Mouse (Mus musculus) layer of hippocampus, adult 18-20 months (tissue): ENCODE measurements around the gene Ino80. TPM values are rescaled to one million over a fixed set of nuclear protein-coding genes. Genes with fewer than 3 reads are reported as not detected.
"Not testable (repeated sequence)": the region's sequence is repeated elsewhere in the genome, so short reads cannot be mapped to it uniquely, and the experiment has no call there.

Source experiments
- DNase-seq, 2 experiments: peaks; one replicate each; pipeline ENCODE4 v3.0.0; 2022; ENCODE audit warnings: low spot score in 2 of 2
- long read RNA-seq: library from polyadenylated mRNA; stranded (forward); transcript quantifications from one replicate; pipeline ENCODE4 v2.0.0, GENCODE M21; 2021
- total RNA-seq, 2 experiments: library from RNA; stranded (reverse); gene quantifications; 2 replicates each; pipeline ENCODE4 v1.2.3; 2021

Gene Ino80
- total RNA-seq = 10 to 100 TPM; 17.8 to 18.9 TPM
- long read RNA-seq, full-length matches to known transcripts = 1 of 4 reads
- long read RNA-seq, partial matches to known transcripts = 0 of 4 reads
- long read RNA-seq, other reads (novel, unspliced or antisense) = 3 of 4 reads

DNA sequence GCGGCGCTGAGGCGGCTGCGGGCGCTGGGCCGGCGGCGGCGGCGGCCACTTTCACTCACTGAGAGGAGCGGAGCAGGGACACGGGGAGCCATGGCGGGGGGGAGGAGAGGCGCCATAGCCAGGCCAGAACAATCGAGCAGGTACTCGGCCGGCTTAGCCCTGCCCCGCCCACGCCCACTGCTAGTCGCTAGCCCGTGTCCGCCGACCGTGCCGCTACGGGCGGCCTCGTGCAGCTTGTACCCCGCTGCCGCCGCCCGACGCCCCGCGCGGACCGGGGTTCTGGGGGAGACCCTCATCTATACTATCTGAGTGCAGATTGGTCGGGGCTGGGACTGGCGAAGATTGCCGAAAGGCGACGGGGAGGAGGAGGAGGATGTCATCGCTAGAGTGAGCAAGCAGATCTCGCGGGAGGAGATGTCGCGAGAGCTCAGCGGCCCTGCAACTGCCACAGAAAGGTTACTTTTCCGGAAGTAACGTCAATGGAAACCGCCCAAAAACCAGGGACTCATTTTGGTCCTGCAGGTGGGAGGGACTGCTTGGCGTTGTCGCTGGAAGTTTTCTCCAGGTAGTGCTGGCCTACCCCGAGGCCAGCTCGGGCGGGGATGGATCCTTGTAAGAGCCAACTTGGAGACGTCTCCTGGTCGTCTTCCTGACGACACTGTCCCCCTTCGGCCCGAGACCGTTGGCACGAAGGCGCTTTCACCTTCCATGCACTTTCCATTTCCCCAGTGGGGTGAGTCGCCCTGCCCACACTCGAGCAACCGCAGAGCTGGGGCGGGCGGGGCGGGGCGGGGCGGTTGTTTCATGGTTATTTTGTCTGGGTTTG lies at the start of gene Ino80:
Gene Ino80, minus strand, starts transcription at position 117 of the 826 bp plus-strand sequence.
- peak; percentile 98 to 99 for DNase-seq

DNA sequence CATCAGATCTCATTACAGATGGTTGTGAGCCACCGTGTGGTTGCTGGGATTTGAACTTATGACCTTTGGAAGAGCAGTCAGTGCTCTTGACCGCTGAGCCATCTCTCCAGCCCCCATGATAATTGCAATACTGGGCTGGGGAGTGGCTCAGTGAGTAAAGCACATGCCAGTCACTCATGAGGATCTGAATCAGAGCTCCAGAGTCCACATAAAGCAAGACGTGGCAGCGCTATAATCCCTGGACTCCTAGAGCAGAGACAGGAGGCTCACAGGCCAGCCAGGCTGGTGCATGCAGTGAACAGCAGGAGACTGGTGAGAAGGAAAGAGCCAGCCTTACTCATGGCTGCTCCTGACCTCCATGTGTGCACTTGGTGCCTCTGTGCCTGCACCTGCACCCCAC lies 47.9 kb upstream of the Ino80 start:
- no peak for DNase-seq

DNA sequence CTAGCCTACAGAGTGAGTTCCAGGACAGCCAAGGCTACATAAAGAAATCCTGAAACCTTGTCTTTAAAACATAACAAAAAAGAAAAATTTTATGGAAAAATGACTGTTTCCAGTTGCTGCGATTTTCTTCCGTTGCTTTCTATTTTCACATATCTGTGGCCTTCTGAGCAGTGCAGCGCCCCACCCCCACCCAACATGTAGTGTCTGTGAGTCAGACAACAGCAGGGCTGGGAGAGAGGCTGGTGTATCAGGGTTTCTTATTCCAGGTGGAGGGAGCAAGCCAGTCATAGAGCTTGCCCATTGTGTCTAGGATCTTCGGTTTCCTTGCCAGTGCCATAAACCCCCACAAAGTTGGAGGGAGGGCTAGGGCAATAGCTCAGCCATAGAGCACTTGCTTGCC lies 46.3 kb upstream of the Ino80 start:
- DNase-seq = no peak

DNA sequence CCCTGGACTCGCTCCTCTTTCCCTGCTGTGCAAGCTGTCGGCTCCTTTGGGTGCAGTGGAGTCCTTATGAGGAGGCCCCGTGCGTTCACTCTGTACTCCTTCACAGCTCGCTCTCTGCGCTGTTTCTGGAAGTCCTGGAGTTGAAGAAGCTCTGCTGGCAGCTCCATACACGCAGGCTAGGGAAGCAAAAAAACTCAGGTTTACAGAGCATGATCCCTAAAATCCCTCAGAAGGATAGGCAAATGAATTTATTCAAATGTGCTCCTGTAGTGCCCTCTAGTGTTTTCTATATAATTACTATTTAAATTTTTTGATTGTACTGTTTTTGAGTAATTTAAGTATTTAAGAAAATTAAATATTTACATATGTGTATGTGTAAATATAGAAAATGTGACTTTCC lies 43.1 kb upstream of the Ino80 start:
- DNase-seq = peak in 1 of 2 experiments; percentile 18

DNA sequence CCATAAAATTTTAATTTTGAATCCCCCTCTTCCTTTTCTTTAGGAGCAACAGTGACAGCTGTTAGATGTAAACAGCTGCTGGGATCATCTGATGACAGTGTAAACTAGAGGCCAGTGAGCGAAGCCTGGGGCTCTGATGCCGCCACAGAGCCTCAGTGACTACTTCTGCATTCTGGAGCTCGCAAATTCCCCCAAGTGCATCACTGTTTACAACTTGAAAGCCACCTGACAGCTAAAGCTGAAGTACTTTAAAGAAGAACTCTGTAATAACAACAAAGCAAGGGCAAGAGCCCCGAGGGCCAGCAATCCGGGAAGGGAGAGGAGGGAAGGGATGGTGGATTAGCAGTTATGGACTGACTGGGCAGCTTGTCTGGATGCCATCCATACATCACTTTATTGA lies 39.3 kb upstream of the Ino80 start:
- no peak for DNase-seq

DNA sequence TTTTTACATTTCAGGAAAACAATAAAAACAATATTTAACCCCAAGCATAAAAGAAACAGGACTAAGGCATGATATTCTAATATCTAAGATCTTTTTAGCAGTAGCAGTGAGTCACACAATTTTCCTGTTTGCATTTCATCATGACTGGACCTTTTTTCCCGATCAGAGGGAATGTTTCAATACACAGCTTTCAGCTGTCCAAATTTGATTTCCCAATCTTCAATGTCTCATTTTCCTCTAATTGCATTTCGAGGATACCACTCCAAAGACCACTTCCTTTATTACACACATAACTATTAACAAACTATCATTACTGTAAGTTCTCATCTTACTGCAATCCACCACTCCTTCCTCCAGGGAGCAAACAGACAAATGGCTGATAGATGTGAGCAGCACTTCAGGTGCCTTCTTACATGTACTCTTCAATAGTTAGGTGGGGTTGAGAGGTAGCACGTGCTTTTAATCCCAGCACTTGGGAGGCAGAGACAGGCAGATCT lies 36.6 kb upstream of the Ino80 start:
- no peak for DNase-seq

DNA sequence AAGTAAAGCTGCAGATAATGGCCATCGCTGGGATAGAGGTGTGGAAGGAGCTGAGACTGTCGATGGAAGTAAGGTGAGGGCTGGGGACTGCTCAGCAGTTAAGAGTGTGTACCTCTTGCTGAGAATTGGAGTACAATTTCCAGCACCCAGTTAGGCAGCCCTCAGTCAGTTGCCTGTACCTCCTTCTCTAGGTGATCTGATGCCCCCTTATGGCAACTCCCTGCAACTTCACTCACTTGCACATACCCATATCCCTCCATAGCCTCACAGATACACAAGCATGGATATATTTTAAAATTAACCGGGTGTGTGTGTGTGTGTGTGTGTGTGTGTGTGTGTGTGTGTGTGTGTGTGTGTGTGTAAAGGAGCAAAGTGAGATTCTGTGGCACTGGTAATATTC lies 34.8 kb upstream of the Ino80 start:
- no peak for DNase-seq

DNA sequence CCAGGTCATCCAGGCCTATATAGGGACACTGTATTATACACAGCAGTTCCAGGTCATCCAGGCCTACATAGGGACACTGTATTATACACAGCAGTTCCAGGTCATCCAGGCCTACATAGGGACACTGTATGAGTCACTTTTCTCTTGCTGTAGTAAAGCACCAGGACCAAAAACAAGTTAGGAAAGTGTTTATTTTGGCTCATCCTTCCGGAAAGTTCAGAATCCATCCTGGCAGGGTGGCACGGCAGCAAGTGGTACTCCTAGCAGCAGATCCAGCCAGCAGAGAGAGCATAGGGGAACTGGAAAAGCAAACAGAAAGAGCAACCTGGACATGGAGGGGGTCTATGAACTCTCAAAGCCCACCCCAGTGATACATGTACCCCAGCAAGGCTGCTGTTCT lies 33.4 kb upstream of the Ino80 start:
- DNase-seq = no peak

DNA sequence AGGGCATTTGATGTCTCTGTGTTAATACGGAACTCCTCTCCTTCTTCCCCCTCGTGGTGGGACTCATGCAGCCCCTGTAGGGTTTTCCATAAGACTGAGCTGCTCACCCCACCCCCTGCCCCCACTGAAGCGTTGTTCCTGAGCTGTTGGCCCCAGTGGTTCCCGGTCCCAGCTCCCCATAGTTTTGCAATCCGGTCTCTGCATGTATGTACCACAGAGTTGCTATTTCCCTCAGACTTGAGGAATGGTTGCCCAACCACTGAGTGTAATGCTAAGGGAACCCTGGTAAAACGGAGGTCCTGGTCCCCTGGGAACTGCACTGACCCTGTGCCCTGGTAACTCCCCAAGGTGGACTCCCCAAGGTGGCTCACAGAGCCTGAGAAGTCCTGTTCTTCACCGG lies 31.0 kb upstream of the Ino80 start:
- DNase-seq = not testable (repeated sequence)

DNA sequence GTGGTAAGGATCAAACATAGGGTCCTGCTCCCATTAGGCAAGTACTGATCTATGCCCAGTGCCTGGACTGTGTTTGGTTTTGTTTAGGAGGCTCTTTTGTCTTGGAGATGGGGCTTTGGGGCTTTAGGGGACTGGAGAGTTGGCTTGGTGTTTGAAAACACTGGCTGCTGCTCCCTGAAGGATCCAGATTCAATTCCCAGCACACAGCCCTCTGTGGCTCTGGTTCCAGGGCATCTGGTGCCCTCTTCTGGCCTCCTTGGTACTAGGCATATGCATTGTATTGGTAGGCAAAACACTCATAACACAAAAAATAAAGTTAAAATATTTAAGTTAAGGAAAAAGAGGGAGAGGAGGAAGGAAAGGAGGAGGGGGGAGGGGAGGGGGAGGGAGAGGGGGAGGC lies 29.6 kb upstream of the Ino80 start:
- DNase-seq = no peak

DNA sequence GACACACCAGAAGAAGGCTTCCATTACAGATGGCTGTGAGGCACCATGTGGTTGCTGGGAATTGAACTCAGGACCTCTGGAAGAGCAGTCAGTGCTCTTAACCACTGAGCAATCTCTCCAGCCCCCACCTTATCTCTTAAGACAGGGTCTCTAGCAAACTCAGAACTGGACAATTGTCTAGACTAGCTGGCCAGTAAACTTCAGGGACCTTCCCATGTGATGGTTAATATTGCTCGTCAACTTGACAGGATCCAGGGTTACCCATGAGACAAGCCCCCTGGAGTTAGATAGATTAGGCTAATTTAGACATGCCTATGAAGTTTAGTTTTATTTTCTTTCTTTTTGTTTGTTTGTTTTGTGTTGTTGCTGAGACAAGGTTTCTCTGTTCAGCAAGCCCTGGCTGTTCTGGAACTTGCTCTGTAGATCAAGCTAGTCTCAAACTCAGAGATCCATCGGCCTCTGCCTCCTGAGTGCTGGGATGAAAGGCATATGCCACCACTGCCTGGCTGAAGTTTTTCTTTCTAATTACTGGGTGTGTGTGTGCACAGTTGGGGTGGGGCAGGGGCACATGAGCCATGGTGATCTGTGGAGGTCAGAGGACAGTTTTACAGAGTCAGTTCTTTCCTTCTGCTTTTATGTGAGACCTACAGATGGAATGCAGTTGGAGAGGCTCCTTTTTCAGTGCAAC lies 23.6 kb upstream of the Ino80 start:
- DNase-seq = no peak

DNA sequence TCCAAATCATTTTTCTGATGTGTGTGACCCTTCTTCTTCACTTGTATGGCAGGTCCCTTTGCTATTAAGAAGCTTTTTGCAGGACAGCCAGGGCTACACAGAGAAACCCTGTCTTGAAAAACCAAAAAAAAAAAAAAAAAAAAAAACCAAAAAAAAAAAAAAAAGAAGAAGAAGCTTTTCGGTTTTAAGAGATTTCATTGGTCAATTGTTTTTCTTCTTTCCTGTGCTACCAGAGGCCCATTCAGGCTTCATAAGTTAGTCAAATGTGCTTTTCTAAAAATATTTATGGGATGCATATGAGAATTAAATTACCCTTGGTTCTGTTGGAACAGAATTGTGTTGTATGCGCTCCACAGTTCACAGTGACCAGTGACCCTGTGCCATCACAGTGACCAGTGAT lies 21.4 kb upstream of the Ino80 start:
- no peak for DNase-seq

DNA sequence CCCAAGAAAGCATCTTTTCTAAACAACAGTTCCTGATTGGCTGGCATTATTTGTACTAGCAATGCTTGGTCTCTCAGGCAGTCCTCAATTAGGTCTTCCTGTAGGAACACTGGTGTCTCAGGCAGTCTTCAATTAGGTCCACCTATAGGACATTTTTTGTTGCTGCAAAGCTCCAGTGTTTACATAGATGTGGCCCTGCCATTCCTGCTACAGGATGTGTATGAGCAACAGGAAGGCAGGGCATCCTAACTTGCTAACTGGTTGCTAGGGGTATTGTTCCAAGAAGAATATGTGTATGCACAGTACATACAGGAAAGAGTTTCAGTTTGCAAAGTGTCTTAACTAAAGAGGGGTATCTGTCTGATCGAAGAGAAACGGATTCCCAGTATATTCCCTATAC lies 18.6 kb upstream of the Ino80 start:
- DNase-seq = no peak

DNA sequence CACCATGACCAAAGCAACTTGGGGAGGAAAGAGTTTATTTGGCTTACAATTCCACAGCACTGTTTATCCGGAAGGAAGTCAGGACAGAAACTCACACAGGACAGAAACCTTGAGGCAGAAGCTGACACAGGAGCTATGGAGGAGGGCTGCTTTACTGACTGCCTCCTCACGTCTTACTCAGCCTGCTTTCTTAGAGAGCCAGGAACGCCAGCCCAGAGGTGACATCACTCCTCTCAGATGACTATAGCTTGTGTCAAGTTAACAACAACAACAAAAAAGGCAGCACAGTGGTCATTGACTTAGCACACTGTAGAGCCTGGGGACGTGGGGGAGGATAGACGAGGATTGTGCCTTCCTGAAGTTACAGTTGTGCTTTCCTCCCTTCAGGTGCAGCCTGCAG lies 14.5 kb upstream of the Ino80 start:
- DNase-seq = no peak

DNA sequence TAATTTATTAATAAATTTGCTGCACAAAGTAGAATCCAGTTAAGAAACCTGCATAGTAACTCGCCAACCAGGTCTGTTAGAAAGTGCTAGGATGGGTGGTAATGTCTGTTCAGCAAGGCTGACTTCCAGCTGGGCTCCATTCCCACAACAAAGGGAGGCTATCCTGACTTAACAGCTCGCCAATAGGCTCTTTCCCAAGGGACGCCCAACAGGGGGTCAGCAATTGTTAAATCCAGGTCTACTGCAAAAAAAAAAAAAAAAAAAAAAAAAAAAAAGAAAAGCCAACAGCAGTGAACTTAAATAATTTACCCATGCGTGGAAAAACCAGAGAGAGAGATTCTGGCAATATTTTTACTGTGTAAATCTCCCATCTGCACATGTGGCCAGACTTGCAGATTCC lies 9.0 kb upstream of the Ino80 start:
- no peak for DNase-seq

DNA sequence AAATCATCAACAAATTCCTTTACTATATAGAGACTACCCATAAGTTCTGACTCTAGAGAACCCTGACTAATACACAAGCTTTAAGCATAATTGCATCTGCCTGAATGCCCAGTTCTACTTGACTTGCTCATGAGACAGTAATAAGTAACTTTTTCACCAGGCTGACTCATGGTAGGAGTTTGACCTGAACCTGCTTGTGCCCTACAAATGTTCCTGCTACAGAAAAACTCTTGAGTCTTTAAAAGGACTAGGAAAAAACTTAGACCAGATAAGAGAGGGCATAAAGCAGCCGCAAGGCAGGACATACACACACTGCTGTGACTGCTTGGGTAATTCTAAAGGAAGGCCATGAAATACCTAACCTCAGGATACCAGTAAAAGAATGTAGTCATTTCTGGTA lies 4.8 kb upstream of the Ino80 start:
- DNase-seq = no peak

DNA sequence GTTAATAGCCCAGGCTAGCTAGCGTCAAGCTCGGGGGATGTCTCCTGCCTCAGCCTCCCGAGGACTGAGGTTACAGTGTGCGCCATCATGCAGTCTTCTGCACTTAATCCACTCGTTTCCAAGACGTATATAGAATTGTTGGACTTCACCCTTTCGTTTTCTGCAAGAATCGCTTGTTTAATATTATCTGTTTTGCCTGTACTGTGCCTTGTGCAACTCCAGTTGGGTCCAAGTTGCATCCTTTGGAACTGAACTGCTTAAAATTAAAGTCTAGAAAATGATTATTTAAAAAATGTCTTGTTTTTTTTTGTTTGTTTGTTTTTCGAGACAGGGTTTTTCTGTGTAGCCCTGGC lies 886 bp upstream of the Ino80 start:
- no peak for DNase-seq

DNA sequence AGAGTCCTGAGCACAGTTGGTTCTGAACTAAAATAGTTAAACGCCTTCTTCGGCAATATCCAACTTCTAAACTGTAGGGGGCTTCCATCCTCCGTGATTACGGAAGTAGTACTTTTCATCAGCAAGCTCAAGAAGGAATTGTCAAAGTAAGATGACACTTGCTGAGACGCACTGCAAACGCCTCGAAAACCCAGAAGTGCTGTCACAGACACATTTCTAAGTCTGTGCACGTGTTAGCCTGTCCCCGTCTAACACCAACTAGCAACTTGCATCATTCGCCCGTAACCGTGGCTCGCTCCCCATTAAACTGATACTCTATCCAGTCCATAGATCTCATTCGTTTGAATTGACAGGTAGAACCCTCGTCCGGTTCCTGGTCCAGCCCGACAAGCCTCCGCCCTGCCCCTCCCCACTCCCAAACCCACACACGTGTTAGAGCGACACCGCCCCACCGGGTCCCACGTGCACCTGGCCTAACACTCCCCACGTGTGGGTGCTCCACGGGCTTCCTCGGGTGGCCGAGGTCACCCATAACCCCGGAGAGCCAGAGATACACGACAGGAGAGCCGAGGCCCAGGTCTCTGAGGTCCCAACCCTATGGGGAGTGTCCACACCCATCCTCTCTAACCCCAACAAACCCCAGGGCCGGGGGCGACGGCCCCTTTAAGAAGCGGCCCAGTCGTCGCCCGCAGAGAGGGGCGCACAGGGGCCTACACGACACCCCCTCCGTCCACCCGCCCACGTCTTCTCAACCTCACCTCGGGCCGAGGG lies 681 bp downstream of the Ino80 start:
- DNase-seq = peak; percentile 43 to 65

DNA sequence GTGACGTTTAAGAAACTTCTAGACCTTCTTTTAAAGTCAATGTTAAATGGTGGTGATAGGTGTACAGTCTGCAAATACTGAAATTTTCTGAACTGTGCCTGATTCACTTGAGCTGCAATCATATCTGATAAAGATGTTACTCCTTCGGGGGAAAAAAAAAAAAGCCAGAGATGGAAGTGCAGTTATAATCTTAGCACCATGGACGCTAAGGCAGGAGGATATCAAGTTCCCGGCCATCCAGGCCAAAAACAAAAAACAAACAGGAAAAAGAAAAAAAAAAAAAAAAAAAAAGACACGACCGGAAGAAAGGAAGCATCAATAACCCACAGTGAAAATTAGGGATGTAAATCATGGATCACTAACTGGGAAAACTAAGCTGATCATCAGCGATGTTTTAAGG lies 1.3 kb downstream of the Ino80 start:
- DNase-seq = no peak

DNA sequence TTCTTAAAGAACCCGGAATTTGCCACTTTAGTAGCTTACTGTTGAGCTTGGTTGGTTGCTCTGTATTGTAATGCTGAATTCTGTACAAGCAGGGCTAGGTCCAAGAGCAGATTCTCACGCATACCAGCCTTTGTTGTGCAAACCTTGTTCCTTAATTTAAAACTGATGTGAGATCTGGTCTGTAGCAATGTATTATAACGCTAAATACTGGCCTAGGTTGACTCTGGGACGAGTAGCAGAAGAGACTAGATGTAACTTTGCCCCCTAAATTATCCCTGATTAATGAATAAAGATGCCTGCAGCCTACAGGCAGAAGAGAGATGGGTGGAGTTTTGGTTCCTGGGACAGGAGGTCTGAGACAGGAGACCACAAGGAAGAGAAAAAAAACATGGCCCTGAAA lies 13.5 kb downstream of the Ino80 start:
- DNase-seq = no peak

DNA sequence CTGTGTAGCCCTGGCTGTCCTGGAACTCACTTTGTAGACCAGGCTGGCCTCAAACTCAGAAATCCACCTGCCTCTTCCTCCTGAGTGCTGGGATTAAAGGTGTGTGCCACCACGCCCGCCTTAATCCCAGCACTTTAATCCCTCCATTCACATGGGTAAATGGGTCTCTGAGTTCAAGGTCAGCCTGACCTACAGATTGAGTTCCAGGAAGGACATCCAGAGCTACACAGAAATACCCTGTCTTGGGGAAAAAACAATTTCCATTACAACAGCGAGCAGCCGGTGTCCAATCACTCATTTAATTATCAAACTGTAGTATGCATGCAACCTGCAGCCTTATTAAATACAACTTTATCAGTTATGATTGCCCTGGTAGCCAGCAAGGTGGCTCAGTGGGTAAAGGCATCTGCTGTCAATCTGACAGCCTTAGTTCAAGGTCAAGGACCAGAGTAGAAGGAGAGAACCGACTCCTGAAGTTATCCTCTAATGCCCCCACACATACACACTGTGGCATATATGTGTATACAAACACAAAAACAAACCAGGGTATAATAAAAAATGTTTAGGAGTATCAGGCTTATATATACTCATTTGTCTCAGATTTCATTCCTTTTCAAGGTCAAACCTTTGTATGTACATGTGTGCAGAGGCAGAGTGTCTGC lies 14.2 kb downstream of the Ino80 start:
- DNase-seq = no peak
